Mouse (Mus musculus): ENCODE data around the gene Ttll11. TPM values are rescaled to one million over a fixed set of nuclear protein-coding genes. Genes with fewer than 3 reads are reported as not detected.
A peak's percentile ranks its signal among the peaks of the same experiment; 100 is the strongest.

Ttll11 gene
- polyA plus RNA-seq, 1 experiment from 2014 or later, result 1.00 TPM

DNA sequence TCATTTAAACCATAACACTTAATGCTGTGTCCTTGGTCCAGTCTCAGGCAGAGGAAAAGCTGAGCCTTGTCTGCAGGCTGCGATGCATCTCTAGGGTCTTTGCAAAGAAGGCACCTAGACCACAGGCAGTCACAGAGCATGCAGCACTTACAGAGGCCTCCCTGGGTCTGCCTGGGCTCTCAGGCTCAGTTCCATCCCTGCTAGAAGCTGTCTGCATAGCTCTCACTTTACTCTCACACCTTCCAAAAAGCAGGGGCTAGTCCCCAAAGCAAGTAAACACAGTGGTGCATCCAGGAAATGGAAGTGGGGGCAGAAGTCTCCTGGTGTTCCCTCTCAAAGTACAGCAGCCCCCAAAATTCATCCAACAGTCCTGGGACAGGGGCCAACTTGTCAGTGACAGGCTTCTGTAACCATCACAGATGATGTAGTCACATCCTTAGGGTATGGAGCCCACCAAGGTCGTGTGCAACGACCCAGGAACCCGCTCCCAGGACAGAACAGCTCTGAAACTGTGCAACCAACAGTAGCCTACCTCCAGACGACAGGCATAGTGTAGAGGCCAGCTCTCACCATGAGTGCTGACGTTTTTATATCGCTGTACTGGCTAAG, 229.1 kb downstream of the Ttll11 start:
- WGBS, result 59% methylated on average over 7 of the region's 7 CpGs
- no peaks in the 10 kb centered on the region for H3K9me3 ChIP-seq (ENCODE audit: control insufficient read depth, low read length)
- H3K4me3 ChIP-seq (ENCODE audit: control insufficient read depth in 1 of 2, insufficient read depth in 1 of 2, low read depth in 1 of 2, low read length in 2 of 2), result no peak overlapping the region
- H3K27ac ChIP-seq (replicated peaks in 1 of 2; ENCODE audit: control insufficient read depth in 1 of 2, insufficient read depth in 1 of 2, low read depth in 2 of 2, low read length in 2 of 2), result no peak overlapping the region
- H3K36me3 ChIP-seq (ENCODE audit: control insufficient read depth, insufficient read depth, low read length), result no peaks in the 10 kb centered on the region
- H3K4me1 ChIP-seq (ENCODE audit: control insufficient read depth in 2 of 2, insufficient read depth in 2 of 2, low read length in 2 of 2), result peaks cover 4 to 5% of the 10 kb centered on the region in 2 experiments; a peak in 3 of 4 replicates
- no peak for ATAC-seq (ENCODE audit: insufficient number of reproducible peaks, insufficient read depth, low FRiP score, low read depth)
- no peak overlapping the region for H3K4me2 ChIP-seq (ENCODE audit: low read length)
- H3K9ac ChIP-seq (ENCODE audit: low read length), result no peak overlapping the region
- no peaks in the 10 kb centered on the region for H3K27me3 ChIP-seq (ENCODE audit: control insufficient read depth, insufficient read depth, low read length)

DNA sequence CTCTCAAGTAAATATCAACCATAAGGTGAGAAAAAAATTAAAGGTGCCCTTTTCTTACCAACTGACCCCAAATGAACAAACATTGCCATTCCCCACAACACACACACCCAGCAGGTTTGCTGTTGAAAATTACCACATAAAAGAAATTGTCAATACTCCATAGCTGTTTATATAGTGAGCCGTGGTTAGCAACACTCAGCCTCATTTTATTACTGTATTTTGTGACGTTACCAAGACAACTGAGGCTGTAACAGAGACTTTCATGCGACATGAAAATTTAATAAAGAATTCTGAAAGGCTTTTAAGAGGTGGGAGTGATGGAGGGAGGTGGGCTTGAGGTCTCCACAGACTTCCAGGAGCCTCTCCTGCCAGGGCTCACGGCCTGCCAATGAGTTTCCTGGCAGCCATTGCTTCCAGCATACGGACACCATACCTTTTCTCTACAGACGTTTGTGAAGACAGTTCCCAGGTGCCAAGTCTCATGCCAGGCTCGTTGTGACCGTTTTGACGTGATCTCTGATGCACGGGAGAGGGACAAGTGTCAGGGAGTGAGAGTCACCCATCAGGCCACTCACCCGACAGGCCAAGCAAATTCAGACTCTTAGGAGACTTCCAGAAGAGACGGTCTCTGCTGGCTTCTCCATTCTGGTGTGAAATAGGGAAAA, 232.2 kb downstream of the Ttll11 start:
- Histone ChIP-seq H3K4me2 (ENCODE audit: low read length) (no peak overlapping the region), H3K27ac (replicated peaks in 1 of 2; ENCODE audit: control insufficient read depth in 1 of 2, insufficient read depth in 1 of 2, low read depth in 2 of 2, low read length in 2 of 2) (no peak overlapping the region), H3K9me3 (ENCODE audit: control insufficient read depth, low read length) (no peaks in the 10 kb centered on the region), H3K4me3 (ENCODE audit: control insufficient read depth in 1 of 2, insufficient read depth in 1 of 2, low read depth in 1 of 2, low read length in 2 of 2) (no peak overlapping the region), H3K9ac (ENCODE audit: low read length) (no peak overlapping the region), H3K4me1 (ENCODE audit: control insufficient read depth in 2 of 2, insufficient read depth in 2 of 2, low read length in 2 of 2) (peaks cover 4 to 5% of the 10 kb centered on the region in 2 experiments; a peak in 3 of 4 replicates), H3K27me3 (ENCODE audit: control insufficient read depth, insufficient read depth, low read length) (no peaks in the 10 kb centered on the region), H3K36me3 (ENCODE audit: control insufficient read depth, insufficient read depth, low read length) (no peaks in the 10 kb centered on the region)
- ATAC-seq (ENCODE audit: insufficient number of reproducible peaks, insufficient read depth, low FRiP score, low read depth), result no peak
- 79% methylated on average over 12 of the region's 12 CpGs for WGBS

DNA sequence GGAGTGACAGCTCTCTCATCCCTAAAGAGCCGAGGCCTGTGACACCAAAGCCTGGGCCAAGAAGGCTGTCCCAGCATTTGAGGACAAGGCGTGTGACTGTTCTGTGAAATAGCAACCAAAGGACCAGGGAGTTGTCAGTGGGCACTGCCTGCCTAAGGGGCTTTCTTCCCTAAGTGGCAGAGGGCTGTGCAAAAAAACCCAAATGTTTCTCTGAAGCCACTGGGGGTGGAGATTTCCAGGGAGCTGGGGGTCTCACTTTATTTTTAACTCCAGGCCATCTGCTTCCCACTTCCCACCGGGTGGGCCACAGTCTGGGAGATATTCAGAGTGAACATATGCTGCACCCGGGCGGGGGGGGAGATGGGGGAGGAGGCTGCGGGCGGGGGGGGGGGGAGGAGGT, 233.1 kb downstream of the Ttll11 start:
- no peak overlapping the region for H3K4me2 ChIP-seq (ENCODE audit: low read length)
- no peaks in the 10 kb centered on the region for H3K9me3 ChIP-seq (ENCODE audit: control insufficient read depth, low read length)
- H3K36me3 ChIP-seq (ENCODE audit: control insufficient read depth, insufficient read depth, low read length), result no peaks in the 10 kb centered on the region
- H3K27ac ChIP-seq (replicated peaks in 1 of 2; ENCODE audit: control insufficient read depth in 1 of 2, insufficient read depth in 1 of 2, low read depth in 2 of 2, low read length in 2 of 2), result no peak overlapping the region
- WGBS, result 16% methylated on average over 4 of the region's 7 CpGs
- H3K27me3 ChIP-seq (ENCODE audit: control insufficient read depth, insufficient read depth, low read length), result no peaks in the 10 kb centered on the region
- H3K9ac ChIP-seq (ENCODE audit: low read length), result no peak overlapping the region
- no peak for ATAC-seq (ENCODE audit: insufficient number of reproducible peaks, insufficient read depth, low FRiP score, low read depth)
- no peak overlapping the region for H3K4me3 ChIP-seq (ENCODE audit: control insufficient read depth in 1 of 2, insufficient read depth in 1 of 2, low read depth in 1 of 2, low read length in 2 of 2)
- H3K4me1 ChIP-seq (ENCODE audit: control insufficient read depth in 2 of 2, insufficient read depth in 2 of 2, low read length in 2 of 2), result peaks cover 4 to 5% of the 10 kb centered on the region in 2 experiments; a peak in 3 of 4 replicates

DNA sequence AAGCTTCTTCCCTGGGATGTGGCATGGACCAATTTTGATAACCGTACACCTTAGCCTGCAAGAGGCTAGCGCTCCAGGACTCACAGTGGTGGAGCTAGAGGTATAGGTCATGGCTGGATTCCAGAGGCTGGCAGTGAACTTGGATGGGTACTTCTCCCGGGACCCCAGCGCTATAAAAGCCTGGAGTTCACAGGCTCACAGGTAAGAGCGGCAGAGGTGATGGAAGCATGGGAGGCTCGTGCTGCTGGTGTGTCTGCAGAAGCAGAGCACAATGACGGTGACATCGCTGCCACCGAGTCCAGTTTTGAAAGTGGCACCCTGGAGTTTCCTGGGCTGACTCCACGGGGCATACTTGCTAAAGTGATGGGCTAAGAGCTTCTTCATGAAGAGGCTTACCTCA, 233.8 kb downstream of the Ttll11 start:
- WGBS, result 84% methylated on average over 10 of the region's 10 CpGs
- Histone ChIP-seq H3K36me3 (ENCODE audit: control insufficient read depth, insufficient read depth, low read length) (no peaks in the 10 kb centered on the region), H3K27me3 (ENCODE audit: control insufficient read depth, insufficient read depth, low read length) (no peaks in the 10 kb centered on the region), H3K9me3 (ENCODE audit: control insufficient read depth, low read length) (no peaks in the 10 kb centered on the region), H3K4me2 (ENCODE audit: low read length) (no peak overlapping the region), H3K4me3 (ENCODE audit: control insufficient read depth in 1 of 2, insufficient read depth in 1 of 2, low read depth in 1 of 2, low read length in 2 of 2) (no peak overlapping the region), H3K4me1 (ENCODE audit: control insufficient read depth in 2 of 2, insufficient read depth in 2 of 2, low read length in 2 of 2) (peaks cover 3 to 4% of the 10 kb centered on the region in 2 experiments; a peak in 3 of 4 replicates), H3K27ac (replicated peaks in 1 of 2; ENCODE audit: control insufficient read depth in 1 of 2, insufficient read depth in 1 of 2, low read depth in 2 of 2, low read length in 2 of 2) (no peak overlapping the region), H3K9ac (ENCODE audit: low read length) (no peak overlapping the region)
- ATAC-seq (ENCODE audit: insufficient number of reproducible peaks, insufficient read depth, low FRiP score, low read depth), result no peak

DNA sequence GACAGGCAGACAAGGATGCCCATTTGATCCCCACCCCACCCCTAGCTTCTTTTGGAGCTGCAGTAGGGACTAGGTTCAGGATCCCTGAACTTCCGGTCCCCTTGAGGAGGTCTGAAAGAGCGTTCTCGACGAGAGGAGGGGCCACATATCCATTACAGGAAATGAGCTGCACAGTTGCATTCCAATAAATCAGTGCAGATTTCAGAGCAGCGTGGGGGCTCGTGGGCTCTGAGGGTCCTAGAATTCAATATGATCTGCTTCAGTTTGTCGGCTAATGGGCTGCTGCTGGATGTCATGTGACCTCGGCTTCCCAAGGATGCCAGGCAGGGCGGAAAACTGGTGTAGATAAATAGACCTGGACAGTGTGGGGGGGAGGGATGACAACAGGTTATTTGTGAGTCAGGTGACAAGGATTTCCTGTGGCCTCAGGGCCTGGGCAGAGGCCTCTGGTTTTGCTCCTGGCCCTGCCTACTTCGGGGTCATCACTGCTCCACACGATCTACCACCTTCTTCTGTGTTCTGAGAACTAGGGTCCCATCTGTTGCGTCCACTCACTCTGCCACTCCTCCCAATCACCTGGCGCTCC, 240.0 kb downstream of the Ttll11 start:
- Histone ChIP-seq H3K27ac (replicated peaks in 1 of 2; ENCODE audit: control insufficient read depth in 1 of 2, insufficient read depth in 1 of 2, low read depth in 2 of 2, low read length in 2 of 2) (no peak overlapping the region), H3K4me1 (ENCODE audit: control insufficient read depth in 2 of 2, insufficient read depth in 2 of 2, low read length in 2 of 2) (peaks cover 7 to 8% of the 10 kb centered on the region in 2 experiments; a peak in 1 of 4 replicates), H3K9me3 (ENCODE audit: control insufficient read depth, low read length) (peaks cover 4% of the 10 kb centered on the region), H3K36me3 (ENCODE audit: control insufficient read depth, insufficient read depth, low read length) (no peaks in the 10 kb centered on the region), H3K27me3 (ENCODE audit: control insufficient read depth, insufficient read depth, low read length) (no peaks in the 10 kb centered on the region), H3K4me2 (ENCODE audit: low read length) (peak overlapping the region; percentile 16; the same call in 1 of the 2 replicates), H3K4me3 (ENCODE audit: control insufficient read depth in 1 of 2, insufficient read depth in 1 of 2, low read depth in 1 of 2, low read length in 2 of 2) (no peak overlapping the region), H3K9ac (ENCODE audit: low read length) (no peak overlapping the region)
- 60% methylated on average over 13 of the region's 13 CpGs for WGBS
- no peak for ATAC-seq (ENCODE audit: insufficient number of reproducible peaks, insufficient read depth, low FRiP score, low read depth)

DNA sequence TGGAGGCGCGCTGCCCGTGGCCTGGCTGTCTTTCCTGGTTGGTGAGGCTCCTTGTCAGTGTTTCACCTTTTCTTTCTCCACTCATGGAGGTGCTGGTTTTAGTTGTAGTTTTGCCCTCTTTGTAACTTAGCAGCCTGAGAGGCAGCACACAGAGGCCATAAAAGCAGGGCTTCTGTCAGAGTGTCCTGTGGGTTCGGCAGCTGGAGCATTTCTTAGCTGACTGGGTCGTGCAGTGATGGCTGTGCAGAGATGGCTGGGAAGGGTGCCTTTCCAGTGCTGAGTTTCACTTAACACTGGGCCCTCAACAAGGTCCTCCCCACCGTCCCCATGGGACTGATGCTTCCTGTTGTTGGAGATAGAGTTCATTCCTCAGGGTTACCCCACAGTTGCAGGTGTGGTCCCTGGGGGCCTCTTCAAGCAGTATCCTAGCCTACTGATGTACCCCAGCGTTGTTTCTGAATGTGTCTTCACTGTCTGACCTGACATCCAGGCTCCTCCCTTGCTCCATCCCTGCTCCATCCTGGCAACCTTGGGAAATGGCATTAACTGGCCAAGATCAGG, 242.2 kb downstream of the Ttll11 start:
- WGBS, result 70% methylated on average over 7 of the region's 7 CpGs
- Histone ChIP-seq H3K36me3 (ENCODE audit: control insufficient read depth, insufficient read depth, low read length) (no peaks in the 10 kb centered on the region), H3K4me2 (ENCODE audit: low read length) (no peak overlapping the region), H3K9me3 (ENCODE audit: control insufficient read depth, low read length) (peaks cover 4% of the 10 kb centered on the region), H3K9ac (ENCODE audit: low read length) (no peak overlapping the region), H3K4me3 (ENCODE audit: control insufficient read depth in 1 of 2, insufficient read depth in 1 of 2, low read depth in 1 of 2, low read length in 2 of 2) (no peak overlapping the region), H3K27ac (replicated peaks in 1 of 2; ENCODE audit: control insufficient read depth in 1 of 2, insufficient read depth in 1 of 2, low read depth in 2 of 2, low read length in 2 of 2) (no peak overlapping the region), H3K4me1 (ENCODE audit: control insufficient read depth in 2 of 2, insufficient read depth in 2 of 2, low read length in 2 of 2) (peaks cover 7 to 8% of the 10 kb centered on the region in 2 experiments; a peak in 1 of 4 replicates), H3K27me3 (ENCODE audit: control insufficient read depth, insufficient read depth, low read length) (no peaks in the 10 kb centered on the region)
- no peak for ATAC-seq (ENCODE audit: insufficient number of reproducible peaks, insufficient read depth, low FRiP score, low read depth)

DNA sequence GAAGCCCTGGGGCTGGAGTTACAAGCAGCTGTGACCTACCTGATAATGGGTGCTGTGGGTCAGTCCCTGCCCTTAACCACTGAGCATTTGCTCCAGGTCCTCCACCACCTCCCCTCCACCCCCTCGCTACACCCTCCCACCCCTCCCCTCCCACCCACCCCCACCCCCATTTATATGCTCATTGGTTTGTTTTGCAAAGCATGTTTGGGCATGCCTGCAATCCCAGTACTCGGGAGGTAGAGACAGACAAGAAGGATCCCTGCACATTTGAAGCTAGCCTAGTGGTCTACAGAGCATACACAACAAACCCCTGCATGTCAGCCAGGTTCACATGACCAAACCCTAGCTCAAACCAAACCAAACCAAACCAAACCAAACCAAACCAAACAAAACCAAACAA, 243.7 kb downstream of the Ttll11 start:
- ATAC-seq (ENCODE audit: insufficient number of reproducible peaks, insufficient read depth, low FRiP score, low read depth), result no peak

More for the DNA sequence above, 243.7 kb downstream of the Ttll11 start:
- Histone ChIP-seq H3K4me1 (ENCODE audit: control insufficient read depth in 2 of 2, insufficient read depth in 2 of 2, low read length in 2 of 2) (peaks cover 7 to 8% of the 10 kb centered on the region in 2 experiments; a peak in 1 of 4 replicates), H3K4me2 (ENCODE audit: low read length) (no peak overlapping the region), H3K27ac (replicated peaks in 1 of 2; ENCODE audit: control insufficient read depth in 1 of 2, insufficient read depth in 1 of 2, low read depth in 2 of 2, low read length in 2 of 2) (no peak overlapping the region), H3K4me3 (ENCODE audit: control insufficient read depth in 1 of 2, insufficient read depth in 1 of 2, low read depth in 1 of 2, low read length in 2 of 2) (no peak overlapping the region), H3K9ac (ENCODE audit: low read length) (no peak overlapping the region), H3K9me3 (ENCODE audit: control insufficient read depth, low read length) (peaks cover 4% of the 10 kb centered on the region), H3K27me3 (ENCODE audit: control insufficient read depth, insufficient read depth, low read length) (no peaks in the 10 kb centered on the region), H3K36me3 (ENCODE audit: control insufficient read depth, insufficient read depth, low read length) (peaks cover 5% of the 10 kb centered on the region)
- 66% methylated on average over 2 of the region's 2 CpGs for WGBS
